Mouse (Mus musculus): ENCODE results near the gene Wnk2.
A peak's percentile ranks its signal among the peaks of the same experiment; 100 is the strongest.
"Not testable (repeated sequence)": the region's sequence is repeated elsewhere in the genome, so short reads cannot be mapped to it uniquely, and the experiment has no call there.

The Wnk2 gene

DNA sequence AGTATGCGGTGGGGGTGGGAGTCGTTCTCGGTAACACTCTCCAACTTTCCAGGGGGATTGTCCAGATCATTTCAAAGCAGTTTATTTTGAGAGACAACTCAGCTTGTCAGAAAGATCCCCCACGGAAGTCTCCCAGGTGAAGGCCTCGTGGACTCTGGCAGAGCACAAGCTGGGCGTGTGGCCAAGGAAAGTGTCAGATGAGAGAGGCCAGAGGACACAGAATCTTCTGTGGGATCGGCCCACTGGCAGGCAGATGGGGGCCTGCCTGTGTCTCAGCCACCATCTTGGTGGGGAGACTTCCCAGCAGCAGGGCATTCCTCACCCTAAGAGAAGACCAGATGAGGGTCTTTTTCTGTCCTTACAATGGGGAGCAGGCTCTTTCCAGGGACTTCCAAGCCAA is 60.4 kb downstream of the Wnk2 start:
- DNase-seq = no peak

DNA sequence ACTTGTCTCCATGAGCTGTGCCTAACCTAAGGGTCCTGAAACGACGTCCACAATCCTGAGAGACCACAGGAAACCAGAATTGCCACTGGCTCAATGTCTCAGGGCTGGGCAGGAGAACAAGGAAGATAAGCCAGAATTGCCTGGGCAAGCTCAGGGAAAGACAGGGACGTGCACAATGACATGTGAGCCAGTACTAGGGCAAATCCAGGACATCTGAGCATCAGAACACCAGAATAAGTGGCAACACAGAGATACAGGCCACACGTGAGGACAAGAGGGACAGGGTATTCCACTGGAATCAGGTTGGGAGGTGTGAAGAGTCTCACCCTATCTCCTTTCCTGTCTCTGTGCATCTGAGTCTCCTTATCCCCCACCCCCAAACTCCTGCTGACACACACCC is 61.4 kb downstream of the Wnk2 start:
- no peak for DNase-seq

DNA sequence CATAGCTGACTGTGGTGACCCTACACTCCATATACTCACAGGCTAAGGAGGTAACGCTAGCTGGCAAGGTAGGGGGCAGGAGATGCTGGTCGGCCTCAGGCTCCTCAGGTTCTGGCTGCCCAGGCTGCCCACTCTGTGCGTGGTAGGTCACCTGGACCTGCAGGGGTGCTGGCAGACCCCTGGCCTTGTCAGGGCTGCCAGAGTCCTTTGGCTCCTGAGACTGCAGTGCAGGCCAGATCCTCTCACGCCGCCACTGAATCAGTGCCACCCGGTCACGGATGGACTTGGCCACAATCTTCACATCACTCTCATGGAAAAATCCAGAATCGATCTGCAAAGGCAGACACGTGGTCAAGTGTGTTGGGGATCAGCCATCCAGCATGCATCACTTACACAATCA is 62.6 kb downstream of the Wnk2 start:
- DNase-seq = no peak

DNA sequence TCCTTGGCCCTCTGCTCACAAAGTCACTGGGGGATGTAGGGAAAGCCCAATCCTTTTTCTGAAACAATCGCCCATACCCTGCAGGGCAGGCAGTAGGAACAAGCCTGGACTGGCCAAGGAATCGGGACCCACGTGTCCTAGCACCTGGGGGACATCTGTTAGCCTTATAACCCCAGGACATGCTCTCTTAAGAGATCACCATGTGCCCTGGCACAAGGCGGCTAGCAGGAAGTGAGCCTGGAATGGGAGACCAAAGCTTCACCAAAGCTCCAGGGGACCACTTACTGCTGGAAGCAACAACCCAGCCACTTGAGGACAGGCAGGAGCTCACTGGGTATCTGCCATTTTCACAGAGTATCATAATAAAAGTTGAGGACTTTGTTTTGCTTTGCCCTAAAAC is 63.0 kb downstream of the Wnk2 start:
- no peak for DNase-seq

DNA sequence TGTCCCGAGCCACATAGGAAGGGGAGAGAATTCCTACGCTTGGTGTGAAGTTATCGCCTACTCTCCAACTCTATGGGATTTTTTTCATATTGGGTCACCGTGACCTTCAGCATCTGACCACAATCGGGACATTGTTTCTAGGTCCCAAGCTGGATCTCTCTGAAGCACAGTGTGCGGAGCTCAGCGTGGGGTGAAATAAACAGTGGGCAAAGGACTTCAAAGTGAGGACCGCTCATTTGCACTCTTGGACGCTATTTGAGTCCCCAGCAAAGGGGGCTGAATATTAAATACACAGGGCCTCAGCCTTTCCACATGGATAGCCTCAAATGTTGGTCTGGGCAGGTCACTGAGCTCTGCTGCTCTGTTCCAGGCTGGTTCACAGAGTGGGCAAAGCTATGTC is 63.9 kb downstream of the Wnk2 start:
- DNase-seq = peak; percentile 33

DNA sequence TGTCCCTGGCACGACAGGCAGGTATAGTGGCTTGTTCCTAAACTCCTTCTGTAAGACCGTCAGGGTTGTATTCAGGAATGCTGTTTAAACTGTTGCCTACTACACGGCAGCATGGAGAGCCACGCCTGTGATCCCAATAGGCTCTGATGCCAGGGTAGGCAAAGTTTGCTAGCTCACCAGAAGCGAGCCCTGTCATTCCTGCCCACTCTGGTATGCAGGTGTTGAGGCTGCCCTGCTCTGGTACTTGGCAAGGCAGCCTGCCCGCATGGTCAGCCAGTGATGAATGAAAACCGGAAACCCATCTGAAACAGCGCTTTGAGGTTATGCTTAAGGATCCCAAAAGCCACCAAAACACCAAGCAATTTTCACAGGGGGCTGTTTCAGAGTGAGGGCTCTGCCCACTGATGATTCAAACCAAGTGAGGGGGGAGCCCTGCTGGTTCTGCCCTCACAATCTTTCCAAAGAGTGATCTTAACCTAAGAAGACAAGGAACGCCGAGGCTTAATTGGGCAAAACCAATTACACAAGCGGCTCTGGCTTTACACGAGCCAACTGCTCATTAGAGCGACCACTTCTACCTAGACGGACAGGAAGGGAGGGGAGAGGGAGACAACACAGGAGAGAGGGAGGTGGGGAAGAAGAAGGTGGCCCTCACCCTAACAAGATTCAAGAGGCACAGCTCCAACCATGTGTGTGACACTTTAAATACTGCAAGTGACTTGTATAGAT is 65.5 kb downstream of the Wnk2 start:
- DNase-seq = no peak

DNA sequence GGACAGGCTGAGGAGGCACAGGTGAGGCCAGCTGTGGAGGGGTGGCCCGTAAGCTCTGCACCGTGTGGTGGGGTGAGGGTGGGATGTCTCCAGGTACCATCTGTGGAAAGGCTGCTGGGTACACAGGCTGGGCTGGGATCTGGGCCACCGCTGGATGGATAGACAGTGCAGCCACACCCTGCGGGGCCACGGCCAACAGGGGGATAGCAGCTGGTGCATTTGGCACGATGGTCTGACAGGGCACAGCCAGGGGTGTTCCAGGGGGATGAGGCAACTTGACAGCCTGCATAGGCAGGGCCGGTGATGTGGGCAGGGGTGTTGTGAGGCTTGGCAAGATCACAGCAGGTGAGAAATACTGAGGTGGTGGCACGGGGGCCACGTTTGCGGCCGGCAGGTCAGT is 71.6 kb downstream of the Wnk2 start:
- no peak for DNase-seq

DNA sequence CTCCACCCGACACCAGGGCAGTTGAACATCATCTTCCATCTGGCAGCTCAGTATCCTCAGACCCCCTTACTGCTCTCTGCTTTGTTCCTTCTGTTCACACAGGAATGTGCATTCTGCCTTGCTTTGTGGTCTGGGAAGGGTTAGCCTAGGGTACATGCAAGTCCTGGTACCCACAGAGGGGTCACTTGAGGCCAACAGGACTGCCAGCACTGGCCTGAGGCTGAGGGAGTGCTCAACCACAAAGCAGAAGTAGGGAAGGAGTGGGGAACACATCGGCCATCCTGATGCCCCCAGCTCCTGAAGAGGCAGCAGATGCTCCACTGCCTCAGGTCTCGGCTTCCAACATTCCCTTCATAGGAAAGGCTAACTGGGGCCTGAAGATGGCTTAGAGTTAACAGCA is 72.4 kb downstream of the Wnk2 start:
- DNase-seq = no peak

DNA sequence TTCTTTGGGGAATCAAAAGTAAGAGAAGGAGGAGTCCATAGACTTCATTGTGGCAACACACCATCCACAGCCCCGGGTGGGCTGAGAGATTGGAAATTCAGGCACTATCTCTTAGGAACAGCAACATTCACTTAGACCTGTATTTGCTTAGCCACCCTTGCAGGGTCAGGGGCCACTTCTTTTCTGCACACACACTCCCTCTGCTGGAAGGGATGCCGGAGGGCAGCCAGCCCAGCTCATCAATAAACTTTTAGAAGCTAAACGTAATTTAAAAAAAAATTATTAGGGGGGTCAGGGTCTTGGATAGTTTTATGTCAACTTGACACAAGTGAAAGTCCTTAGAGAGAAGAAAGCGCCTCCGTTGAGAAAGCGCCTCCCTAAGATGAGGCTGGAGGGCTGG is 74.5 kb downstream of the Wnk2 start:
- no peak for DNase-seq

DNA sequence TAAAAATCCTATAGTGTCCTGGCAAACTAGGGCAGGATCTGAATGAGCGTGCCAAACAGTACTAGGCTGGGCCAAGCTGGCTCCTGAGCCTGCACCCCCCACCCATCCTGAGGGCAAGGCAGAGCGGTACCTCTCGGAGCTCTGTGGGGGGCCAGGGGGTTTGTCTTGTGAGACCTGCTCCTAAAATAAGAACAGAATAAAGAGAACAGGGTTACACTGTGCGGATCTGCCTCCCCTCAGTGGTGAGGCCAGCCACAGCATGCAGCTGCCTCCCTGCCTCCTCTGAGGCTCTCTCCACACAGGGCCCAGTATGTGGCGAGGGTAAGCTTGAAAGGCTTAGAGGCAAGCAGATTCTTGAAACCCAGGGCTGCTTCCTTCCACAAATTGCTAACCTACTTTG is 76.0 kb downstream of the Wnk2 start:
- DNase-seq = no peak

DNA sequence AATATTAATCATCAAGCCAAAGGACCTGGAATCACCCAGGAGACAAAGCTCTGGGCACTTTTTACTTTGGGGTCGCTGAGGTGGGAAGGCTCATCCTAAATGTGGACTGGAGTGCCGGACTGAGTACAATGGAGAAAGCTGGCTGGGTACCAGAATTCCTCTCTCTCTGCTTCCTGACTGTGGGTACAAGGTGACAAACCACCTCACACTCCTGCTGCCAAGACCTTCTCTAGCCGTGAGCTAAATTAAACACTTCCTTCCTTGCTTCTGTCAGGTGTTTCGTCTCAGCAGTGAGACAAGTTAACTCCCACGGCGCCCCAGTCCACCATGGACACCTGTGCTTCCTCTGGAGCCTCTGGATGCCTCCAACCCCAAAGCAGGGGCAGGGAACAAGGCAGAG is 77.8 kb downstream of the Wnk2 start:
- no peak for DNase-seq

DNA sequence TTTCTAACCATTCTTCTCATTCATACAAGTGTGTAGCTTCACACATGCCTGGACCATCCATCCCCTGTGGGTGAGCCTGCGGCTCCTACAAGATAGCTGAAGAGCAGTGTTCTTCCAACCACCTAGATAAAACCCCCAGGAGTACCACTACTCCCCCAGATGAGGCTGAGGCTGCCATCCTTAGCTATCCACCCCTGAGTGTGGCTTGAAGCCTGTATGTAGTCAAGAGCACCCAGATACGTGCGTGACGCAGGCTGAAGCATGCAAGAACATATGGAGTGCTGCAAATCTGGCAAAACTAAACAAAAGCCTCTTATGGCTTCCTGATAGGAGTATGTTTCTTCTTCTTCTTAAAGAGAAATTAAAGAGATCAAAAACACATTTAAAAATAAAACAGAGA is 78.4 kb downstream of the Wnk2 start:
- peak; percentile 59 for DNase-seq

DNA sequence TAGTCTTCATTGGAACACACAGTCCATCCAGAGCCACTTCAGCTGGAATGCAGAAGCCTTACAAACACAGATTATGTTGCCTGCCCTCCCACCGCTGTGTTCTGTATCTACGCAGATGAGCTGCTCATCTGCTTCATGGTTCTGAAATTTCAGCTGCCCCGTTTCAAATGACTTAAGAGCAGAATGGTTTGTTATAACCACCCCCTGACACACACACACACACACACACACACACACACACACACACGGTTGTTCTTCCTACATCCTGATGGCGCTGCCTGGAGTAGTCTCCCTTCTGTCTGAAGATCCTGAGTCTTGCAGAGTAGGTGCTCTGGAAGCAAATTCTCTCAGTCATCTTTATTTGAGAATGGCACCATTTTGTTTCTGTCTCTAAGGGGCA is 83.6 kb downstream of the Wnk2 start:
- no peak for DNase-seq

DNA sequence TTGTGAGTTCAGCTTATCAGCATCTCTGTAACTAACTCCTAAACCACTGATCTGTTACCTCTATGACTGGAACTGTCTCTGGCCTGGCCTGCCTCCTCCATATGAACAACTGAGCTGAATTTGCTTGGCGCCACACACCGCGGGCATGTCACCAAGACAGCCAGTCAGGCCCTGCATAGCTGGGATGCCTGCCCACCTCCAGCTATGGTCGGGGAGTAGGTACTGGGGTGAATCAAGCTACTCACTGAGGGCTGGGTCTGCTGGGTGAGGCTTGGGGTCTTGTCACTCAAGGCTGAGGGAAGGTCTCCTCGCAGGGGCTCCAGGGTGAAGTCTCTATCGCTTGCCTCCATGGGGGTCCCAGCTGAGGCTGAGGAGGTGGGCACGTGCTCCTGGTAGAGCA is 87.4 kb downstream of the Wnk2 start:
- no peak for DNase-seq

DNA sequence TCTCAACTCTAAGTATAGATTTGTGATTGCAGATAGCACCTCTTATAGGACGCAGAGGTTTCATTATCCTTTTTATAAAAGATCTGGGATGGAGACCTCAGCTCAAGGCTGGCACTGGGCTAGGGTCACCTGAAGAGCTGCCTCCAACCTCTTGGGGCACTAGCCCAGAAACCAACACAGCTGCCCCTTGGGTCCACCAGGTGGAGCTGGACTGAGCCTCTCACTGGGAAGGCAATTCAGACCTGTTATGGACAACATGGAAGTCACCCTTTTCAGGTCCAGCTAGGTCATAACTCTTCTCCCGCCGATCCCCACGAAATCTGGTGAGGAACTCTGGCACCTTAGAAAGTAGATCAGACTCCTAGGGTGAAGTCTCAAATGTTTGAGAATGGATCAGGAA is 89.3 kb downstream of the Wnk2 start:
- DNase-seq = no peak

DNA sequence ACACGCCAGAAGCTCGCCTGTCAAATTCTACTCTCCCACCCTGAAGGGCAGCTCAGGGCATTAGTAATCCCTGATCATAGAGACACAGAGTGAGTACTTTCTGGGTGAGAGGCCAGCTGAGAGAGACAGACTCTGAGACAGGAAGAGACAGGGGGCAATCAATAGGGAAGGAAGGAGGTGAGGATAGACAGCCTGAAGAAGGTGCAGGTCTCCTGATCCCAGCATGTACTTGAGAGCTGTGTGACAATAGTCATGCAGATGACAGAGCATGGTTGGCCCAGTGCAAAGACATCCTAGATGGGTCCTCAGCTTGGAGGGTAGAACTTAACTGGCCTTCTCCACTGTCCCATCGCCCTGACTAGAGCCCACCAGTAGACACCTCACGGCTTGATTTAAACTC is 91.5 kb downstream of the Wnk2 start:
- no peak for DNase-seq

DNA sequence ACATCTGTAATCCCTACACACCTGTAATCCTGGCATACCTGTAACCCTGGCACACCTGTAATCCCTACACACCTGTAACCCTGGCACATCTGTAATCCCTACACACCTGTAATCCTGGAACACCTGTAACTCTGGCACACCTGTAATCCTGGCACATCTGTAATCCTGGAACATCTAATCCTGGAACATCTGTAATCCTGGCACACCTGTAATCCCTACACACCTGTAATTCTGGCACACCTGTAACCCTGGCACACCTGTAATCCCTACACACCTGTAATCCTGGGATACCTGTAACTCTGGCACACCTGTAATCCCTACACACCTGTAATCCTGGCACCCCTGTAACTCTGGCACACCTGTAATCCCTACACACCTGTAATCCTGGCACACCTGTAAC is 93.1 kb downstream of the Wnk2 start:
- DNase-seq = not testable (repeated sequence)

DNA sequence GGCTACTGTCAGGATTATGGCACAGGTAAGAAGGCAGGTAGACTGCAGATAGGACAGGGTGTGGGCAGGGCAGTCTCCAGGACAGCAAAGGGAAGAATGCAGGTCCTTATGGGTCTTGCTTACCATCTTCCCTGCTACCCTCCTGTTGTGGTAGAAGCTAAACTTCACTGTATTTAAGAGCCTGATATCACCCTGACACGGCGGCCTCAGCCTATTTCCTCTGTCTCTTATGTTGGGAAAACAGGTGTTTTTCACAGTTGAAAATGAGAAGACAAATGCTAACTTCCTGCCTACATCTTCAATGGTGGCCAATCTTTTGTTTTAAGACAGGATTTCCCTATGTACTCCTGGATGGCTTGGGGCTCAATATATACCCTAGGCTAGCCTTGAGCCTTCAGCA is 94.5 kb downstream of the Wnk2 start:
- DNase-seq = no peak

DNA sequence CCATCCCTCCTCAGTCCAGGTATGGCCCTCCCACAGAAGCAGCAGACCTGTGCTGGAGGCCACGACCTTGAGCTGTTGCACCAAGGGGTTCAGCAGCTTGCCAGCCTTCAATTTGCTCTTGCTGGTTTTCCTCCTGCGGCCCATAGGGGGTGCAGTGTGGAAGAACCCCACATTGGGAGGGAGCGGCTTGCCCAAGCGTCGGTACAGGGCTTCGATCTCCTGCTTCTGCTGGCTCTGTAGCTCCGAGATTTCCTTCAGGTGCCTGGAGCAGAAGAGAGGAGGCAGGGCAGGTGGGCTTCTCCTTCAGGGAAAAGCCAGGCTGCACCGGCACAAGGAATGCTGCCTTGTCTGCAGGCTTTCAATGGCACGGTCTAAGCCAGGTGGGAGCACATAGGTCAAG is 95.3 kb downstream of the Wnk2 start:
- no peak for DNase-seq

DNA sequence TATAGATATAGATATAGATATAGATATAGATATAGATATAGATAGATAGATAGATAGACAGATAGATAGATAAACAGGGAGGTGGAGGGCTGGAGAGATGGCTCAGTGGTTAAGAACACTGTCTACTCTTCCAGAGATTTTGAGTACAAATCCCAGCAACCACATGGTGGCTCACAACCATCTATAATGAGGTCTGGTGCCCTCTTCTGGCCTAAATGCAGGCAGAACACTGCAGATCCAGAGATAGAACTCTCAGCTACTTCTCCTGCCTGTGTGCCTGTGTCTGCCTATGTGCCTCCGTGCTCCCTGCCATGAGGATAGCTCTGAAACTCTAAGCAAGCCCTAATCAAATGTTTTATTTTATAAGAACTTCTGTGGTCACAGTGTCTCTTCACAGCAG is 100.4 kb downstream of the Wnk2 start:
- no peak for DNase-seq

DNA sequence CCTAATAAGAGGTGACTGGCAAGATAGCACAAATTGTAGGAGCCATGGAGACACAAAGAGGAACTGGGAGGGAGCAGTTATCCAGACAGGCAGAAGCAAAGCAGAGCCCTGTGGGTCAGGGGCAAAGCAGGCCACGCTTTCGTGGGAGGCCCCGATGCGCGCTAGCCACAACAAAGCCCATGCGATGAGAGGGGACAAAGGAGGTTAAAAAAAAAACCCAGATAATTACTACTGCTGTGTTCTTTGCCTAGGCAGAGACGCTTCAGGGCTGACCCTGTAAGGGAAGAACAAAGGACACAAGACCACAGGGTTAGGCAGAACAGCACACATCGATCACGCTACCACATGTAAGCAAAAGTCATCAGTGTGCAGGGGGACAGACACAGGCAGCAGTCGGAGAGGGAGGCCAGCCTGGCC is 103.7 kb downstream of the Wnk2 start:
- DNase-seq = no peak

DNA sequence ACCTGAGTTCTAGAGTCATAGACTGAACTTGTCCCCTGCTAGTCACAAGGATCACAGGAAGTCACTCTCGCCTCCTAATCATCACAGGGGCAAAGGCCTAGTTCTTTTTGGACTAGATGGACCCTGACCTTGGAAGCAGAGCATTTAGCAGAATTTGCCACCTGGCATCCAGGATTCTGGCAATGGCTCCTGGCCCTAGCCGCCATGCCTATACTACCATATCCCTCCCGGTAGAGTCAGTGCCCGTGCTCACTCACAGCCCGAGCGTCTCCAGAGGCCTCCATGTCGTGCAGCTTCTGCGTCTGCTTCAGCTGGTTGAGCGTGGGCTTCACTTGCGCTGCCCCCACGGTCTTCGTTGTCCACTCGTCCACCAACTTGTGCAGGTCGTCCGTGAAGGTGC is 105.4 kb downstream of the Wnk2 start:
- no peak for DNase-seq

DNA sequence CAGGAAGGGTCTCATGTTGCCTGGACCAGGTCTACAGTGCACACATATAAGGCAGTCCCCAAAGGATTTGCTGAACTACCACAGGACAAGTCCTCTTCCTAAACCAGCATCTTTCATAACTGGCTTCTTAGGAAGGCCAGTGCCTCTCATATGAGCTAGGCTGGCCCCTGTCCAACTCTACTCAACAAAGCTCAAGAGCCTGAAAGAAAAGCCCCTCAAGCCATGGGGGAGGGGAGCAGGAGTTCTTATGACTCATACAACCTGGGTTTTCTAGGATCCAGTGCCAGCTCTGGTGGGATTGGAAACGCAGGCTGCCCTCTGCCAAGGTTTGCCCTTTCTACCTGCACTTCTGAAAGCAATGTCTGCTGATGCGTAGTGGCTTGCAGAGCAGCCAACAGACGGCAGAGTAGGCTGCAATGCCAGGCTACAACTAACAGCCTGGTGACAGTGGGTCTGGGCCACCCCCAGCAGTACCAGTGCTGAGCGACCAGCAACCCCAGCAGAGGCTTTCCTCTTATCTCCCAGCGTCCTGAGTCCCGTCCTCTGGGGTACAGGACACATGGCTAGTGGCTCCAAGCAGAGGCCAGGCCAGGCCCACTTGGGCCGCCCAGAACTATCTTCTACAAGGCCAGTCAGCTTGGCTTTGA is 110.8 kb downstream of the Wnk2 start:
- DNase-seq = no peak

DNA sequence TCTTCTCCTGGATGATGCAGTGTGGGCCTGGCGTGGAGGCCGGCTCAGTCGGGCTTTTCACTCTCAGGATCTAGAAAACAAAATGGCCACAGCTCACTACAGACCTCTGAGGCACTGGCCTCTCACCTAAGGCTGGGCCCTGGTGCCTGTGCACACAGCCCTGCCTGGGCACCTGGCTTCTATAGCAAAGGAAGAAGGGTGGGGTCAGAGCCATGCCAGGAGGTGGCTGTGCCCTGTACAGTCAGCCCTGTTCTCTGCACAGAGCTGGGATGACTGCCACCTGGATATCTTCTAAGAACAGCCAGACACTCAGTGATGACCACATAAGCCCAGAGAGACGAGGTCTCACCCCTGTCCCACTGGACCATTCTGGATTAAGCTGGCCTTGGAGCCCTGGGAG is 111.4 kb downstream of the Wnk2 start:
- DNase-seq = no peak

DNA sequence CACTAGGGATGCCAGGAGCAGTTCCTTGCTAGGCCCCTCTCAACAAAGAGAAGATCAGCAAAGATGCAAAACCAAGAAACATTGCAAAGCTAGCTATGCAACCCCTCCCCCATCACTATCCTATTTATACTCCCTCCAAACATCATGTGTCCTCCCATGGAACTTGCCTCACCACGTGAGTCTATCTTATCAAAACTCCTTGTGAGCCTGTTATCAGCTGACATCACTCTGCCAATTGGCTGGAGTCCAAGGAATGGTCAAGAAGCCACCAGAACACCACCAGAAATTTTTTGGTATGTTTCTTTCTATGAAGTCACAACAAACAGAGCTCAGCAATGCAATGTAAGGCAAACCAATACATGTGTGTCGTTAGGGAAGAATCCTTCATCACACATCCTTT is 116.8 kb downstream of the Wnk2 start:
- DNase-seq = no peak
